Mouse (Mus musculus): ENCODE data around the gene Rundc3a.

DNA sequence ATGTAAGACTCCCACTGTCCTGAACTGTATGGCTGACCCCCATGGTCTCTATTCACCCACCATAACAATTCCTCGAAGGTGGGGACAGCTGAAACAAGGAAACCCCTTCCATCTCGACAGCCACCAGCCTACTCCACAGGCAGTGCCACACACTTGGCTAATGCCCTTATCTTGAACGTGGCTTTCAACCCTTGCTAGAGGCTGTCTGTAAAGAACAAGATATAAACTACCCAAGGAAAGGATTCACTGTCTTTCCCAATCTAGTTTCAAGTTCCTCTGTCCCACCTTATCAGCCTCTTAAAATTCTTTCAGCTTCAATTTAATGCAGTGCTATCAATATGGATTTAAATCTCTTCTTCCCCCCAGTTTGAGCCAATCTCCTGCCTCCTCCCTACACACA, 36.3 kb downstream of the Rundc3a start:
- TF ChIP-seq CTCF (IDR thresholded peaks at IDR 0.05; ENCODE audit: insufficient read depth, low read length) (no peak), POLR2A (IDR thresholded peaks at IDR 0.05; ENCODE audit: borderline replicate concordance, extremely low read depth, low read depth, low read length) (no peak)

All from lung, adult 2 months (tissue).